Mouse (Mus musculus): ENCODE measurements around the gene Atf4.

DNA sequence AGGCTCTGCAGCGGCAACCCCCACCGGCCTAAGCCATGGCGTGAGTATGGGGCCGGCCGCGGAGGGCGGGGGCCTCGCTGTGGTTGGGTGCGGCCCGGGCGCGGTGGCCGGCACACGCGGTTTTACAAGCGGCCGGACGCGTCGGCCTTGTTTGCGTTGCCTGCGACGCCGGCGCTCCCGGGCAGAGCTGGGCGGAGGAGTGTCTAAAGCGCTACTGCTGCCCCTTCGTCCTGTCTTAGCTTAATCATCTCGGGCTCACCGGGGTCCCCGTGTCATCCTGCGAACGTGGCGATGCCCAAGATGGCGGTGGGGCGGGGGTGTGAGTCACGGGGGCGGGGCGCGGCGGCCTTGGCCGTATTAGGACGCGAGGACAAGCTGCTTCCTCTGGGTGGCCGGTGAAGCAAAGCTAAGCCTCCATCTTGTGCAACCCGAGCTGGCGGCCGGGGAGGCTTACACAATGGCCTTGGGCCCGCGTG lies 700 bp downstream of the Atf4 start:
- TF ChIP-seq CTCF (IDR thresholded peaks at IDR 0.05; ENCODE audit: extremely low read depth, insufficient read length, insufficient replicate concordance, low read depth, low read length) (no peak), POLR2A (IDR thresholded peaks at IDR 0.05; ENCODE audit: low read depth, low read length) (no peak; the same call in 1 of the 2 replicates)
